In the genomic region with DNA sequence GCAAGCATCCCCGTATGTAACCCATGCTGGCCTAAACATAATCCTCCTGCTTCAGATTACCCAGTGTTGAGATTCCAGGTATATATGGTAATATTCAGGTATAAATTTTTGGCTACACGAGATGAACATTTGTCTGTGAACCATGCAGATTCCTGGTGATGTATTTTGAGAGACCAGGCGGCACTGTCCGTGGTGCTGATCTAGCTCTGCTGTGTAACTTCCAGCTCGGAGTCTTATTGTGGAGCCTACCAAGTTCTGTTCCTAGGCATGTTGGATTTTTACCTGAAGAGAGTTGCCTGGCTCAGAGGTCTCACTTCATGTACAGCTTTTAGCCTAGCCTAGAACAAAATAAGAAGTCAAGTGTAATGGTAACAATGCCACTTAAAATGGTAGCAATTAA, we compare ENCODE assay signal across 10 mouse cellular contexts.
DNase-seq lines count a peak whose midpoint lies in the region; ATAC-seq and TF ChIP-seq lines count a peak whose summit lies in the region.
"Had no signal": no experiment of that assay in that cellular context is flagged by ENCODE, and none has a peak within 500 bp of the region (broad histone marks: within the 10 kb centered on the region; RNA-seq: fewer than 3 reads in every experiment).

No protein-coding gene starts in this region.

- no peak for TF ChIP-seq POLR2A in kidney, adult 2 months (IDR thresholded peaks at IDR 0.05; ENCODE audit: low read depth, low read length)

- peak; percentile 5 for DNase-seq in kidney, adult 2 months
- DNase-seq in ES-CJ7 (ENCODE audit: low read depth, low spot score) (peak; percentile 34), R1 (ENCODE audit: low read depth, low spot score) (peak; percentile 46)
- DNase-seq in kidney, postnatal 36 days = peak; percentile 1 to 68
- DNase-seq in cerebellum, postnatal 36 days = no peak
- no peak for DNase-seq in layer of hippocampus, adult 2 months (ENCODE audit: low spot score in 2 of 2)
- DNase-seq in cerebellum, adult 9-10 months = no peak
- DNase-seq: right cerebral cortex, postnatal 14 days had no signal

- H3K4me1 ChIP-seq in kidney, adult 2 months (ENCODE audit: control insufficient read depth, insufficient read depth, low read length) = no peaks in the 10 kb centered on the region
- H3K4me1 ChIP-seq in kidney, embryonic 15.5 days = no peaks in the 10 kb centered on the region
- H3K4me1 ChIP-seq: intestine, embryonic 15.5 days had no signal

- no peaks in the 10 kb centered on the region for H3K36me3 ChIP-seq in kidney, adult 2 months (ENCODE audit: control insufficient read depth, insufficient read depth, low read length)
- H3K36me3 ChIP-seq in kidney, embryonic 15.5 days = no peaks in the 10 kb centered on the region
- H3K36me3 ChIP-seq: intestine, embryonic 15.5 days had no signal

- H3K9ac ChIP-seq in kidney, embryonic 15.5 days = no peak overlapping the region
- H3K9ac ChIP-seq: intestine, embryonic 15.5 days had no signal

- WGBS in kidney, adult 2 months = 40% methylated on average over 5 of the region's 5 CpGs
- WGBS in kidney, embryonic 15.5 days = 46% methylated on average over 5 of the region's 5 CpGs

- no peaks in the 10 kb centered on the region for H3K9me3 ChIP-seq in kidney, embryonic 15.5 days (replicated peaks)
- H3K9me3 ChIP-seq: intestine, embryonic 15.5 days had no signal

- H3K4me2 ChIP-seq in kidney, embryonic 15.5 days = no peak overlapping the region
- H3K4me2 ChIP-seq: intestine, embryonic 15.5 days had no signal

- no peak overlapping the region for H3K27ac ChIP-seq in kidney, adult 2 months (ENCODE audit: insufficient read depth, low read depth, low read length)
- no peak overlapping the region for H3K27ac ChIP-seq in kidney, embryonic 15.5 days
- H3K27ac ChIP-seq in layer of hippocampus, adult 2 months = no peak overlapping the region
- H3K27ac ChIP-seq: intestine, embryonic 15.5 days had no signal

- no peak for TF ChIP-seq CTCF in kidney, adult 2 months (conservative IDR thresholded peaks at IDR 0.05; ENCODE audit: insufficient read depth, insufficient read length, low read depth, low read length)
- no peak for TF ChIP-seq CTCF in layer of hippocampus, adult 2 months (conservative IDR thresholded peaks at IDR 0.05)

- no peak for ATAC-seq in kidney, embryonic 15.5 days (replicated peaks; ENCODE audit: low FRiP score)
- ATAC-seq: intestine, embryonic 15.5 days had no signal

- H3K27me3 ChIP-seq in kidney, adult 2 months (replicated peaks; ENCODE audit: control insufficient read depth, insufficient read depth, low read length) = no peaks in the 10 kb centered on the region
- no peaks in the 10 kb centered on the region for H3K27me3 ChIP-seq in kidney, embryonic 15.5 days
- H3K27me3 ChIP-seq: intestine, embryonic 15.5 days had no signal

- H3K4me3 ChIP-seq in kidney, adult 2 months (ENCODE audit: insufficient read depth, low read depth, low read length) = no peak overlapping the region
- H3K4me3 ChIP-seq in kidney, embryonic 15.5 days (replicated peaks) = no peak overlapping the region
- no peak overlapping the region for H3K4me3 ChIP-seq in layer of hippocampus, adult 2 months
- H3K4me3 ChIP-seq: intestine, embryonic 15.5 days had no signal

Comparison
In these comparisons a context has a peak if more than half of its experiments do, and no peak if none do; other contexts are left out.
1. DNase-seq: peak in kidney, adult 2 months (single experiment), ES-CJ7 (single experiment), R1 (single experiment) and kidney, postnatal 36 days (2 of 2); none in cerebellum, postnatal 36 days (0 of 2), layer of hippocampus, adult 2 months (0 of 2) and cerebellum, adult 9-10 months (single experiment).